Mouse (Mus musculus) urinary bladder, postnatal 4 days (tissue): Measurements from ENCODE around the gene Stam.
A peak's percentile ranks its signal among the peaks of the same experiment; 100 is the strongest.
"Not testable (repeated sequence)": the region's sequence is repeated elsewhere in the genome, so short reads cannot be mapped to it uniquely, and the experiment has no call there.

Experiments
- DNase-seq, 2 experiments: peaks; one replicate each; pipeline ENCODE4 v3.0.0; 2021 to 2022; ENCODE audit warnings: low spot score in 2 of 2

The Stam gene

DNA sequence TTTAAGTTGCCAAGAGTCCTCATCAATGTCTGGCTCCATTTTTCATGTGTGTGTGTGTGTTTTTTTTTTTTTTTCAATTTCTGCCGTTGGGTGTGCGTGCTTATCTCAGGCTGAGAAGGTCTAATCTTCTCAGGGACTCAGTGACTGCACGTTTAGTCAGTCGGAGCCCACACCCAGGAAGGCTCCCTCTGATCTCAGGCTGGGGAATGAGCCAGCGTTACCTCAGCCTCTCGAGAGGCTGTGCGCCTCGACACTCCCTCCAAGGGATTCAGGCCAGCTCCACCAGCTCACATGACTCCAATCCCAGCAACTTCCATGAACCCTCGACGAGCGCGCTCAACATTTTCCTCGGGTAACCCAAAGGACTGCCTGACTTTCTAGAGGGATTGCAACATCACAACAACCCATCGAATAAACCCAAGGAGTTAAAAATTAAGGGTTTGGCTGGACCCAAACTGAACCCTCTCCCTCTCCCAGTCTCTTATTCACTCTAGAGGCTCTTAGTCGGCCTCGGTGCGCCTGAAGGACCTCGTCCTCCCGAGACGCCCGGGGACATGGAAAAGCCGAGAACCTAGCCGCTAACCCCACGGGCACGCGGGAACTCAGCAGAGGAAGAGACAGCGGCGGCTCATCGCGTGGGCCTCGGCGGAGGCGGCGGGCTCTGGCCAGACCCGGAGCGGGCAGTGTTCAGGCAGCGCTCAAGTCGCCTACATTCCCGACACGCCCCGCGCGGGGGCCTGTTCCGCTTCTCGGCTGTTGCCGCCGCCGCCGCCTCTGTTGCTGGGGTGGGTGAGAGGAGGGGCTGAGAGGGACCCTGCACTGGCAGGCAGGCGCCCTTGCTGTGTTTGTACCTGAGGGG, at the start of gene Stam:
Stam (plus strand) TSS at position 737 of the 859 bp plus-strand sequence.
- peak; percentile 84 to 91 for DNase-seq

DNA sequence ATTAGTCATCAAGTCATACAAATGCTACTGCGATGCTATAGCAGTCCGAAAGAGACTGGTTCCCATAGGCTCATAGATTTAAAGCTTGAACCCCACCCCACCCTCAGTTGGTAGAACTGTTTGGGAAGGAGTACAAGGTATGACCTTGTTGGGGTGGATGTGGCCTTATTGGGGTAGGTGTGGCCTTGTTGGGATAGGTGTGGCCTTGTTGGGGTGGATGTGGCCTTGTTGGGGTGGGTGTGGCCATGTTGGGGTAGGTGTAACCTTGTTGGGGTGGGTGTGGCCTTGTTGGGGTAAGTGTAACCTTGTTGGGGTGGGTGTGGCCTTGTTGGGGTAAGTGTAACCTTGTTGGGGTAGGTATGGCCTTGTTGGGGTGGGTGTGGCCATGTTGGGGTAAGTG, 32.6 kb upstream of the Stam start:
- no peak for DNase-seq

GRCm38 (mm10) chr2:14043011-14043410, 30.9 kb upstream of the Stam start:
- no peak for DNase-seq

DNA sequence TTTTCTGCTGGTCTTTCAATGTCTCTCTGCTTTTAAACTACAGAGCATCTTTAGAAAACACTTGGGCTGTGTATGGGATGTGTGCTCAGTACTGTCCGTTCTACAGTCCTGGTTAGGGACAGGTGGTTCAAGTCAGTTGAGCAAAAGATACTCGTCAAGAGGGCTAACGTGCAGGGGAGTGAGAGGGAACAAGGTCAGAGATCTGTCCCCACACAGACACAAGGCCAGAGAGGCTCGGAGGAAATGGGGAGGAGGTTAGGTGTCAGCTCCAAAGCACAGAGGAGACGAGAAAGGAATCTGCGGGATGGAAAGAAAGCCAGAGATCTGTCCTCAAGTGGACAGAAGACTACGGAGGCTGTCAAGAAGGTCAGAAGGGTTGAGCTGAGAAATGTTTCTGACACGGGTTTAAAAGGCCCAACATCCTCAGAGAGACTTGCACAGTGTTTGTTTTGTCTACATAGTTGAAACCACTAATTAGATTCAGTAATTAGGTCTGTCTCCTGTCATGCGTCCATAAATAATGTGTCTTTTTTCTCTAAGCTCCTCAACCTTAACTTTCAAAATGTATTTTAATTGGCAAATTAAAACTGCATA, 30.2 kb upstream of the Stam start:
- no peak for DNase-seq

GRCm38 (mm10) chr2:14048381-14048780, 25.5 kb upstream of the Stam start:
- DNase-seq: no peak

DNA sequence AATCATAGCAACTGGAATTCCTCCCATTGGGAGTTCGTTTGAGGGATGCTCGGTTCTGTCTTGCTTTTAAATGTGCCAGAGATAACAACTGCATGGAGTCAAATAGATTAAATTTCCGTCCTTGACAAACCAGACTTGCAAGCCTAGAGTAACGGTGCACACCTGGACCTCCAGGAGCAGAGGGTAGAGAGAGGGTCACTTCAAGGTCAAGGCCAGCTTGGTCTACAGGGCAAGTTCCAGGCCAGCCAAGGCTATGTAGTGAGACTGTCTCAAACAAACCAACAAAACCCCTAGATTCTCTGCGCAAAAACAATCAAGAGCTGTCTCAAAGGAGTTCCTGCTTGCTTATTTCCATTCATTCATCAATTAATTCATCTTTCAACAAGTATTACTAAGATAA, 25.1 kb upstream of the Stam start:
- DNase-seq: no peak

DNA sequence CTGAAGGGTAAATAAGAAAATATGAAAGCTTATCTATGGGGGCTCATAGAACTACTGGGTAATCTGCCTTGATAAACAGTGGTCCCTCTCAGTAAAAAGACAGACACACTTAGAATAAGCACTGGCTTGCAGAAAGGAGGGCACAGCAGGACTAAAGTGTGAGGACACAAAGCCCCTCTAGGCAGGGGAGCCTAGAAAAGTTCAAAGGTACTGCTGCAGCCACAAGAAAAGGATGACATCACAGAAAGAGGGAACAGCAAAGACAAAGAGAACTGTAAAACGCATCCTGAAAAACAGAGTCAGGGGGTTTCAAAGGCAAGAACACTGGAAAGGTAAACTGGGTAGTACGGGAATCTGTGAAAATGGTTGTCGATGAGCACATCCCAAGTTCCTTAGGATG, 20.3 kb upstream of the Stam start:
- DNase-seq: no peak

- DNase-seq: no peak
Observed at GRCm38 (mm10) chr2:14054163-14054562, 19.7 kb upstream of the Stam start.

DNA sequence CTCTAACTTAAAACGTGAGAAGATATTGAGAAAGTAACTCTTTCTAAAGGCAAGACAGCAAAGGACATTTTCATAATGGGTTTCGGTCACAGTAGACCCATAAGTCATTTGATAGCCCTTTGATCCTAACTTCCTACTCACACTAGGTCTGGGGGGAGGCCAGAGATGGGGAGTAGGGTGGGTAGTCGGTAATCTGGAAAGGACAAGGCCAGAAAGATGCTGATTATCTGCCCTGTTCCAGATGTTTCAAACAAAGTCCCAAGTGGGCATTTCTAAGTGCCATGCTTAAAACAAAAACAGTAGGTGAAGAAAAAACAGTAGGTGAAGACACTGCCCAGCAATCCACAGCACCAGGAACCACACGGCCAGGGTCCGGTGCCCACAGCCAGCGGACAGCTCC, 19.2 kb upstream of the Stam start:
- DNase-seq: no peak

GRCm38 (mm10) chr2:14055168-14055565, 18.7 kb upstream of the Stam start:
- peak; percentile 65 to 70 for DNase-seq

DNA sequence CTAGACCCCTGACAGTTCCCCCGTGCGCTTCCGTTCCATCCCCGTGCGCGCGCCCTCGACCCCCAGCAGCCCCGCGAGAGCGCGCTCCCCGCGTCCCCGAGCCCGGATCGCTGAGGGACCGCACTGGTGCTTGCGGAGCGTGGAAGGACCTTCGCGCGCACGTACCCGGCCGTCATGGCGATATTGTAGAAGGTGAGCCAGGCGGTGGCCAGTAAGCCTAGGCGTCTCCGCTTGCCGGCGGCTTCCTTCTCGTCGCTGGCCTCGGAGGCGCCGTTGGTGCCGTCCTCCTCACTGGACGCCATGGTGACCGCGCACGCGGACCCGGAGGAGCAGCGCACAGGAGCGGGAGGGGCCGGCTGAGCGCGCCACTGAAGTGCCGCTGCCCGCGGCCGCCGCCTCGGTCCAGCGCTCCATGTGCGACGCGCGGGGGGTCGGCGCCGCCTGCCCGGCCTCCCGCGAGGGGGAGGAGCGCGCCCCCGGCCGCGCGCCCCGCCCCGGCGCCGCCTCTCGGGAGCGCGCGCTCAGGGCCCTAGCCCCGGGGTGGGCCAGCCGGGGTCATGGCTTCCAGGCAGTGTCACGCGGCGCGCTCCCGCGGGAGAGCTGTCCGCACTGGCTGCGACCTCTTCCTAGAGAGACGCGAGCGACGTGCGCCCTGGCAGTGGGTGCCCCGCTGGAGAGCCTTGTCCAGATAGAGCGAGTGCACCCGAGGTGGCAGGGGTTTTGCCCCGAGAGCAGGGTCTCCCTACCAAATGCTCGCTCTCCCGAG, 18.1 kb upstream of the Stam start, which contains the start of gene Hacd1:
Hacd1 (minus strand) TSS at position 570 of the 766 bp plus-strand sequence.
- peak; percentile 73 to 77 for DNase-seq

DNA sequence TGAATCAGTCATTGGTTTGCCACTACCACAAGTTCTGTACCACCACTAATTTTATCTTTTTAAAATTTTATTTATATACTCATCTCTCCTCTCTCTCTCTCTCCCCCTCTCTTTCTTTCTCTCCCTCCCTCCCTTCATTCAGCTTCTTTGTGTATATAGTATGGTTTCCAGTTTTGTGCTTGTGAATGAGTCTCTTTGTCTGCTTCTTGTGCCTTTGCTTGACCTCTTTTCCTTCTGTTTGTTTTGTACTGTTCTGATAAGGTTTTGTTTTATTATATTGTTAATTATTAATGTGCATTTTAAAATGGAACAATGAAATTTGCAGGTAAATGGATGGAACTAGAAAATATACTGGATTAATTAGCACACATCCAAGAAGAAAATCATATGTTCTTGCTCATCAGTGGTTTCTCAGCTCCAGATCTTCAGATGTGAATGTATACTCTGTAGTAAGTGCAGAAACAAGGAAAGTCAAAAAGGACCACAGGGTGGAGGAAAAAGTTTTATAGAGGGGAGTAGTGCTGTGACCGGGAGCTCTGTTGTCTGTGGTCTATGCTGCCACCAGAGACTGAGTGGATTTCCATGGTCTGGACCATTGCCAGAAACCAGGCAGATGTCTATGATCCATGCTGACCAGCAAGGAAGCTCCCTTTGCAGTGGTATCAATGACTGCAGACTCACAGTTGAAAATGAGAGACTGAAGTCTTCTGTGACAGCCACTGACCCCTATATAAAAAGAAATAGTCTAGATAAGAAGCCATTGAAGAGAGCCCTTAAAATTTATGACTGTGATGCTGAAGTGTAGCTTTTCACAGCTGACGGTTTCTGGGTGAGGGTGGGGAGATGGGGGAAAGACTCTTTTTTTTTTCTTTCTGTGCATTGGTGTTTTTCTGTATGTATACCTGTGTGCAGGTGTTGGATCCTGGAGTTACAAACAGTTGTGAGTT, 7.9 kb upstream of the Stam start:
- DNase-seq: no peak

DNA sequence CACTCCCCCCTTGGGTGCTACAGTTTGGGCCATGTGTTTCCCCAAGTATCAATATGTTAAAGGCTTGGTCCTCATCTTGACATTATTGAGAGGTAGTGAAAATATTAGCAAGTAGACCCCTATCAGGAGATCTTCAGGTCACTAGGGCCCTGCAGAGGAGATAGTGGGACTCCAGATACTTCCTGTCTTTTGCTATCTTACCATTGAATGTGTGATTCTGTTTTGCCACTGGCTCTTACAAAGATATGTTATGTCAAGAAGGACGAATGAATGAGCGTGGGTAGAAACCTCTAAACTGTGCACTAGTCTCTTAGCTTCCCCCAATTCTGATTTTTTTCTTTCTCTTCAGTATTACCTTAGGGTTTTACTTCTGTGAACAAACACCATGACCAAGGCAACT, 4.9 kb upstream of the Stam start:
- DNase-seq: no peak

DNA sequence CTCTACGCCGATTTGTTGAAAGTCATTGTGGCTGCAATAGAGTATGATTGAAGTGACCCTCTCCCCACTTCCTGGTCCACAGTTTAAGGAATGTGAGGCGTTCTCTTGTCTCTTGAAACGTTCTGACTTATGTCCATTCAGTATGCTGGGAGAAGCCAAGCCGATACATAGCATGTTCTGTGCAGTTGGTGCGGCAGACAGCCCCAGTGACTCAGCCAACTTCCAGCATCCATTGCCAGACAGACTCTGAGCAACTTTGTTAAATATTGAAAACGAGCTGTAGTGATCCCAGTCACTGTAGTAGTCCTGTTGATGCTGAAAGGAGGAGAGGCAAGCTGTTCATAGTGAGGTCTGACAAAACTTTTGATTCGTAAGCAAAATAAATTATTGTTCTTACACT, 3.4 kb upstream of the Stam start:
- DNase-seq: no peak

DNA sequence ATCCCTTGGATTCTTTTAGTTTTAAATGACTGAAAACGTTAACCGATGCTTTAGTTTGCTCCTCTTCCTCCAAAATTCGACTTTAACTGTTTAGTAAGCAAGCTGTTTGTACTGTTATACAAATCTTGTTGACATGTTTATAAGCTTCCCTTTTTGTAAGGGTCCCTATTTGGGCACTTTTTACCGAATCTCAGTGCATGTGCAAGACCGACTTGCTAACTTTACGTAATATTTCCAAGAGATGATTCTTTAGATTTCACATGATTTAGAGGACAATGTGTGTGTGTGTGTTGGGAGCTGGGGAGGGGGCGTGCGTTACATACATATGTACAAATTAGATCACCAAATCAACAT, 913 bp upstream of the Stam start:
- DNase-seq: no peak

DNA sequence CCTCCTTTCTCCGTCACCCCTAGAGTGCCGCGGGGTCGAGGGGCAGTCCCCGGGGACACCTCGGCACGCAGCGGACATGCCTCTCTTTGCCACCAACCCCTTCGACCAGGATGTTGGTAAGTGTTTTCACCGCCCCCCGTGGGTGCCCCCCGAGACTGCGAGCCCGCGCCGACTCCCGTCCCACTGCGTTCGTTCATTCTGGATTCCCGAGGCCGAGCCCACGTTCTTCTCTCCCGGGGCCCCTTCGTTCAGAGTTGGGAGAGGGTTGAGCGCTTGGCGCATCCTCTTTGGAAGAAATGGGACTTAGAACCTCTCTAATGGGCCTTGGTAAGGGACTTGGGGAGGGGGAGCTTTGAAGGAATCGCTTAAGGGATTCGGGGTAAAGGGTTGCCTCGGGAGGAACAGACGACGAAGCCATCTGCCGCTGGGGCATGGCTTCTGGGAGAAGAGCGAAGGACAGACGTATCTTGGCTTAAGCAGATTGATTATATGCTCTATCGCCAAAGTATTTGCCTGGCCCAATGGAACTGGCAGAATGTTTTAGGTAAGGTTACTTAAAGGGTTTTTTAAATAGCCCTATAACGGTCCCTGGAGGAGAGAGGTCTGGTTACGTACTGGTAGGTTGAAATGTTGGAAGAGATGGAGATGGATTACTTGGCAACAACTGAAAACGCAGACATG, 463 bp downstream of the Stam start:
- DNase-seq: peak in 1 of 2 experiments; percentile 63

GRCm38 (mm10) chr2:14078527-14078926, 4.6 kb downstream of the Stam start:
- DNase-seq: not testable (repeated sequence)

GRCm38 (mm10) chr2:14100533-14100932, 26.6 kb downstream of the Stam start:
- DNase-seq: no peak

DNA sequence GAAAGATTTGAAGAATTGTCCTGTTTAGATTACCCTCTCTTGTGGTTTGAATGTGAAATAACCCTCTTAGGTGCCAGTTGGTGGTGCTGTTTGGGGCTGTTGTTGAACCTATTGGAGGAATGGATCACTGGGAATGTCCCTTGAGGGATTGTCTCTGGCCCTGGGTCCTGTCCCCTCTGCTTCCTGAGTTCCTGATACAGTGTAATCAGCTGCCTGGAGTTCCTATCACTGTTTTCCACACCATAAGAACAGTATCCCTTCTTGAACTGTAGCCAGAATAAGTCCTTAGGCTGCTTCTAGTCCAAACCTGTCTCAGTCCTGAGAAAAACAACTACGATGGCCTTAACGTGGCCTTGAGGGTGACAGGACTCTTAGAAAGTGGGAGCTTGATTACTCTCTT, 28.7 kb downstream of the Stam start:
- DNase-seq: no peak

DNA sequence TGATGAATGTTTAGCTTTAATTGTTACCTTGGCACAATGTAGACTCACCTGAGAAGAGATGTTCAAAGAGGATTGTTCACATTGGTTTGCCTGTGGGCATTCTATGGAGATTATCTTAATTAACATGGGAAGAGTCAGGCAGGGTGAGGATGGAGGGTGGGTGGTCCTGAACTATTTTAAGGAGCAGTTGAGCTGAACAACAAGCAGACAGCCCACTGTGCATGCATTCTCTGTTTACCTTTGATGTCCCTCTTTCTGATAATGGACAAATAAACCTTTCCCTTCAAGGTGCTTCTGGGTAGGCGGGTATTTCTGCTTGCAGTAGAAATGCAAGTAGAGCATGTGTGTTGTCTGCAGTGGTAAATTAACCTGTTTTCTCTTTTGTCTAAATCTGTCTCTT, 30.0 kb downstream of the Stam start:
- DNase-seq: no peak

GRCm38 (mm10) chr2:14107673-14108072, 33.8 kb downstream of the Stam start:
- no peak for DNase-seq
